Mouse (Mus musculus) G1E (cell line): ENCODE measurements around the gene Tbl2. TPM values are rescaled to one million over a fixed set of nuclear protein-coding genes. Genes with fewer than 3 reads are reported as not detected.

Source experiments
- ATAC-seq: 2 replicates; pipeline ENCODE4 v1.8.0; 2016; ENCODE audit warnings: mild to moderate bottlenecking; ENCODE audit not compliant: insufficient number of reproducible peaks, poor library complexity, low FRiP score, severe bottlenecking; ENCODE audit errors: extremely low read depth
- DNase-seq: peaks from one replicate; pipeline ENCODE4 v3.0.0; 2012; ENCODE audit warnings: low spot score
- H3K27me3 ChIP-seq: 2 replicates; pipeline ENCODE4 v1.6.1; 2012; ENCODE audit warnings: mild to moderate bottlenecking, low read length, inconsistent platforms; ENCODE audit not compliant: insufficient read depth
- H3K36me3 ChIP-seq: replicated peaks from 2 replicates; pipeline ENCODE3; 2012; ENCODE audit warnings: mild to moderate bottlenecking, inconsistent platforms
- H3K4me1 ChIP-seq: 2 replicates; pipeline ENCODE4 v1.6.1; 2012; ENCODE audit warnings: low read depth, low read length, inconsistent platforms, mixed read lengths; ENCODE audit not compliant: insufficient read depth
- H3K4me3 ChIP-seq: 2 replicates; pipeline ENCODE4 v1.5.1; 2012; ENCODE audit warnings: low read depth, mild to moderate bottlenecking, inconsistent platforms, low read length, moderate library complexity, mixed read lengths
- H3K9me3 ChIP-seq: replicated peaks from 2 replicates; pipeline ENCODE4 v1.6.1; 2012; ENCODE audit warnings: inconsistent platforms
- CTCF ChIP-seq: IDR thresholded peaks from 2 replicates; pipeline ENCODE4 v1.5.1; 2012; ENCODE audit warnings: low read depth, low read length, inconsistent platforms, mixed read lengths
- GATA1 ChIP-seq: IDR thresholded peaks from 2 replicates; pipeline ENCODE4 v1.6.1; 2012; ENCODE audit warnings: borderline replicate concordance, low read length, inconsistent platforms, mixed read lengths
- GATA2 ChIP-seq: IDR thresholded peaks from 2 replicates; pipeline ENCODE4 v1.6.1; 2012; ENCODE audit warnings: low read depth, low read length, inconsistent platforms, borderline replicate concordance
- POLR2AphosphoS5 ChIP-seq: IDR thresholded peaks from 2 replicates; pipeline ENCODE4 v1.6.1; 2012; ENCODE audit warnings: low read depth, low read length, inconsistent platforms; ENCODE audit not compliant: insufficient replicate concordance
- TAL1 ChIP-seq: conservative IDR thresholded peaks from 2 replicates; pipeline ENCODE4 v1.6.1; 2012; ENCODE audit warnings: low read depth, low read length, inconsistent platforms, mixed read lengths
- polyA plus RNA-seq: library from polyadenylated mRNA; stranded (reverse); fragments of >175 nt; gene quantifications from 2 replicates; pipeline ENCODE4 v1.2.3, GENCODE M21; 2012
- total RNA-seq, 2 experiments: library from RNA; stranded (forward) in 1 of 2; stranded (reverse) in 1 of 2; fragments of 200-1000 nt in 1 of 2; fragments of >200 nt in 1 of 2; fragmentation: Nextera tagmentation in 1 of 2; gene quantifications; 2 replicates each; pipeline ENCODE4 v1.2.3; 2014 to 2017

Tbl2 gene
- total and polyA plus RNA-seq, 3 experiments = 22.5 to 37.2 (median 25.1) TPM

DNA sequence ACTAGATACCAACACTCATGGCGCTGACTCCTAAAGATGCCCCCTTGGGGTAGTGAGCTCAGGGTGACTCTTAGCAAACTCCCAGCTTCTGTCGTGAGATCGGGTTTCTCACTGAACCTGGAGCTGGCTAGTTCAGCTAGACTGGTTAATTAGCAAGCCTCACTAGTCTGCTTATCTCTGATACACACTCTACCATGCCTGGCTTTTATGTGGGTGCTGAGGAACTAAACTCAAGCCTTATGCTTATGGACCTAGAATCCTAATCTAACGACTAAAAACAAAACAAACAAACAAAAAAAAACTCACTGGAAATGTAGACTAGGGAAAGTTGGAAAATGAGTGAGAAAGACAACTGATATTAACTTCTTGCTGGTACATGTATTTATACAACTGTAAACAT lies 5.0 kb upstream of the Tbl2 start:
- DNase-seq (no peak), ATAC-seq (no peak)
- H3K36me3 ChIP-seq = no peaks in the 10 kb centered on the region
- no peak overlapping the region for H3K4me3 ChIP-seq
- no peak for TF ChIP-seq POLR2AphosphoS5
- TF ChIP-seq CTCF = no peak
- TF ChIP-seq GATA1 = no peak
- TF ChIP-seq TAL1 = peak; percentile 48
- peaks cover 6% of the 10 kb centered on the region; the same call in 1 of the 2 replicates for H3K9me3 ChIP-seq
- H3K4me1 ChIP-seq = peaks cover 41% of the 10 kb centered on the region
- peaks cover 25% of the 10 kb centered on the region for H3K27me3 ChIP-seq

DNA sequence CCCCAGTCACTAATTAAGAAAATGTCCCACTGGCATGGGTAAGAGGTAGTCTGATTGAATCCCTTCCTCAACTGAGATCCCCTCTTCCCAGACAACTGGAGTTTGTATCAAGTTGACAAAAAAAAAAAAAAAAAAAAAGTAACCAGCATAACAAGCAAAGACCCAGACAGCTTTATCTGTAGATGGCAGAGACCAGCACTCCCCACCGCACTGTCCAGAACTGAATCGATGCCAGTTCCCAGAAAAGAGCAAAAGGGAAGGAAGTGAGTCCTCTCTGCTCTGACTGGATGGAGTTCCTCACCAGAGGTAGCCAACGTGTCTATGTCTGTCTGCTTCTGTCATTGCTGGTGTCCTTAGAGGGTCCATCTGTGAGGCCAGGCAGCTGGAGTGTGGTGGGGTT lies 3.9 kb upstream of the Tbl2 start:
- H3K4me1 ChIP-seq = peaks cover 43% of the 10 kb centered on the region
- DNase-seq (peak; percentile 39), ATAC-seq (no peak)
- peak overlapping the region; percentile 39; the same call in 1 of the 2 replicates for H3K4me3 ChIP-seq
- H3K9me3 ChIP-seq = peaks cover 6% of the 10 kb centered on the region; the same call in 1 of the 2 replicates
- no peaks in the 10 kb centered on the region for H3K36me3 ChIP-seq
- TF ChIP-seq TAL1 (peak; percentile 55), GATA2 (no peak), CTCF (no peak), POLR2AphosphoS5 (no peak), GATA1 (no peak)
- H3K27me3 ChIP-seq = peaks cover 19% of the 10 kb centered on the region

DNA sequence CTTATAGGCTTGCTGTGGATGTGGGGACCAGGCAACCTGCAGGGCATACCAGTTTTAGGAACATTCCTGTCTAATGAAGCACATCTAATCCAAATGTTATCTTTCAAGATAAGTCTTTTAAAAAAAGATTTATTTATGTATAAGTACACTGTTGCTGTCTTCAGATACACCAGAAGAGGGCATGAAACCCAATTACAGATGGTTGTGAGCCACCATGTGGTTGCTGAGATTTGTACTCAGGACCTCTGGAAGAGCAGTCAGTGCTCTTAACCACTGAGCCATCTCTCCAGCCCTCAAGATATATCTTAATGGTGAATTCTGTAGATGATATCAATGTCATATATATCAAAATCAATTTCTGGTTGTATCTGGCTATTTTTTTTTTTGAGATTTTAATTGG lies 3.5 kb upstream of the Tbl2 start:
- H3K4me1 ChIP-seq = peaks cover 46% of the 10 kb centered on the region
- TF ChIP-seq POLR2AphosphoS5 = no peak
- no peak for TF ChIP-seq CTCF
- no peak for TF ChIP-seq TAL1
- TF ChIP-seq GATA1 = no peak
- no peak for TF ChIP-seq GATA2
- H3K36me3 ChIP-seq = peaks cover 2% of the 10 kb centered on the region
- DNase-seq = no peak
- no peak for ATAC-seq
- peaks cover 6% of the 10 kb centered on the region; the same call in 1 of the 2 replicates for H3K9me3 ChIP-seq
- H3K4me3 ChIP-seq = peak overlapping the region; percentile 39; the same call in 1 of the 2 replicates
- H3K27me3 ChIP-seq = peaks cover 19% of the 10 kb centered on the region

DNA sequence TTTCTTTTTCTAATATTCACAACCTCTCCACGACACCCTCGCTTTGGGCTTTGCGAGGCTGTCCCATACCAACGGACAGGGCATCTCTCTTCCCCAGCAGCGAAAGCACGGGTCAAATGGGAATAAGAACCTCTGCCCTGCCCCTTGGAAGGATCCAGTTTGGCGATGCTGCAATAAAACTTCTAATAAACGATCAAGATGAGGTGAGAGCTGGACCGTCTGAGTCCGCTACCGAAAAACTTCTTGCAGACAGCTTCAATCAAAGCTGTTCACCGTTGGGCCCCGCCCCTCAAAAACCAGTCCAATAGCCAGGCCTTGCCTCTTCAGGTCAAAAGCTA lies 773 bp upstream of the Tbl2 start:
- no peak for TF ChIP-seq CTCF

DNA sequence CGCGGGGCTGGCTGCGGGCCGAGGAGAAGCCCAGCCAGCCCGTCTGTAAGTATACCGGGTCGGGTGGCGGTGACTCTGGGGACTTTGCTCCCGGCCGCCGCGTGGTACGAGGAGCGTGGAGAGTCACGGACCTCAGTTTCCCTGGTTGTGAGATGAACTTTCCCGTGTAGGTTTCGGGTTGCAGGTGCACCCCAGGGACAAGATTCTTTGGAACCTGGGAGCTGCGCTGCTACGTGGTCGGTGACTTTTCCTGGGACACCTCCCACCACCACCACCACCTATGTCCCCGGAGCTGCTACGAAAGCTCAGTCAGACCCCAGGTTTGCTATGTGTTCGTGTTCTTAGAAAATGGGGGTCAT lies 342 bp downstream of the Tbl2 start:
- TF ChIP-seq POLR2AphosphoS5 = no peak
- TF ChIP-seq GATA2 = no peak
- no peak for TF ChIP-seq TAL1
- no peak for TF ChIP-seq GATA1
- no peak for TF ChIP-seq CTCF
- peaks cover 35% of the 10 kb centered on the region for H3K36me3 ChIP-seq
- DNase-seq = no peak
- H3K9me3 ChIP-seq = no peaks in the 10 kb centered on the region
- peak overlapping the region; percentile 97 for H3K4me3 ChIP-seq
- ATAC-seq = no peak
- H3K27me3 ChIP-seq = no peaks in the 10 kb centered on the region
- H3K4me1 ChIP-seq = peaks cover 53% of the 10 kb centered on the region

More for the DNA sequence above, 773 bp upstream of the Tbl2 start:
- Histone ChIP-seq H3K27me3 (no peaks in the 10 kb centered on the region), H3K4me1 (peaks cover 62% of the 10 kb centered on the region), H3K9me3 (no peaks in the 10 kb centered on the region), H3K36me3 (peaks cover 24% of the 10 kb centered on the region), H3K4me3 (peak overlapping the region; percentile 97)
- DNase-seq (no peak), ATAC-seq (no peak)

DNA sequence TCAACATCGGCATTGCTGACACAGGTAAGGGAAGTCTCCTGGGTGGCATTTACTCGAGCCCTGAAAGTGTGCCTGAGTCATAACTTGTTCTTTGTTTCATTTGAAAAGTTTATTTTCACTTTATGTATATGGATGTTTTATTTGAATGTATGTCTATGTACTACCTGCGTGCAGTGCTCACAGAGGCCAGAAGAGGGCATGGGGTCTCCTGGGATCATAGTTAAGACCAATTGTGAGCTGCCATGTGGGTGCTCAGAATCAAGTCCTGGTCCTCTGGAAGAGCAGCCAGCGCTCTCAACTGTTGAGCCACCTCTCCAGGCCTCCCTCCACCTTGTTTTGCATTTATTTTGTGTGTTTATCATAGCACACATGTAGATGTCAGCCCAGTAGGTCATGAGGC lies 7.0 kb downstream of the Tbl2 start:
- Histone ChIP-seq H3K4me3 (no peak overlapping the region), H3K4me1 (peaks cover 34% of the 10 kb centered on the region), H3K9me3 (no peaks in the 10 kb centered on the region), H3K27me3 (no peaks in the 10 kb centered on the region), H3K36me3 (peaks cover 98% of the 10 kb centered on the region)
- TF ChIP-seq GATA1 (no peak), POLR2AphosphoS5 (no peak), GATA2 (no peak), CTCF (no peak), TAL1 (no peak)
- ATAC-seq (no peak), DNase-seq (no peak)

DNA sequence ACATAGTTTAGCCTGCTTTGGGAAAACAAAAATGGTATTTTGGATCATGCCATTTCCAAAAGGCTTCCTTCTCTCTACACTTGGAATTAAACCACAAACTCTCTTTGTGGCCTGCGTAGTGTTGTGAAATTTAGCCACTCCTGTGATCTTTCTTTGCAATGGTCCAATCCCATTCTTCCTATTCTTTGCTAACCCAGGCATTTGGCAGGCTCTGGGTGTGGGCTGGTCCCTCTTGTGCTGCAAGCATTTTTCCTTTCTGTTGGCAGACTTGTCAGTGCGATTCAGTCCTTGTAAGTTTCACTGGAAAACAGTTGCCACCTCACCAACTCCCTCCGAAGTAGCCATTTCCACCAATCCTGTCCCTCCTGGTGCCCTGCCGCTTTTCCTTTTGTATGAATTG lies 11.8 kb downstream of the Tbl2 start:
- Histone ChIP-seq H3K9me3 (no peaks in the 10 kb centered on the region), H3K36me3 (peaks cover 81% of the 10 kb centered on the region)
- ATAC-seq = no peak

More for the DNA sequence above, 11.8 kb downstream of the Tbl2 start:
- TF ChIP-seq GATA1 (no peak), POLR2AphosphoS5 (no peak), TAL1 (no peak), CTCF (no peak), GATA2 (no peak)
- H3K4me3 ChIP-seq = no peak overlapping the region
- peaks cover 20% of the 10 kb centered on the region for H3K4me1 ChIP-seq
- no peak for DNase-seq
- no peaks in the 10 kb centered on the region for H3K27me3 ChIP-seq
